Mouse (Mus musculus): ENCODE measurements at regions not wholly inside any gene's neighbourhood (a gene's known extent, or its start where the extent isn't known, plus 50 kb on each side); places are given as distances from the start of the nearest gene placed in this dataset.

- DNase-seq (ENCODE audit: low spot score in 2 of 2), result no peak
These were observed 98.6 kb upstream of the Lgalsl start for GRCm38 (mm10) chr11:20929426-20929825.

- DNase-seq (ENCODE audit: low spot score in 2 of 2), result no peak
These were observed 99.2 kb upstream of the Lgalsl start for GRCm38 (mm10) chr11:20930045-20930444.

GRCm38 (mm10) chr11:20930573-20930972 lies 99.7 kb upstream of the Lgalsl start:
- no peak for DNase-seq (ENCODE audit: low spot score in 2 of 2)

GRCm38 (mm10) chr11:20934191-20935062 lies 103.6 kb upstream of the Lgalsl start:
- no peak for DNase-seq (ENCODE audit: low spot score in 2 of 2)

GRCm38 (mm10) chr11:20935063-20935370 lies 104.2 kb upstream of the Lgalsl start:
- no peak for DNase-seq (ENCODE audit: low spot score in 2 of 2)

- no peak for DNase-seq (ENCODE audit: low spot score in 2 of 2)
These were observed 105.1 kb upstream of the Lgalsl start for GRCm38 (mm10) chr11:20935910-20936309.

- no peak for DNase-seq (ENCODE audit: low spot score in 2 of 2)
These were observed 106.1 kb upstream of the Lgalsl start for GRCm38 (mm10) chr11:20936996-20937395.

- DNase-seq (ENCODE audit: low spot score in 2 of 2), result no peak
These were observed 107.1 kb upstream of the Lgalsl start for GRCm38 (mm10) chr11:20937942-20938341.

GRCm38 (mm10) chr11:20939644-20940043 lies 108.8 kb upstream of the Lgalsl start:
- DNase-seq (ENCODE audit: low spot score in 2 of 2), result no peak

GRCm38 (mm10) chr11:20941546-20941945 lies 110.7 kb upstream of the Lgalsl start:
- DNase-seq (ENCODE audit: low spot score in 2 of 2), result peak in 1 of 2 experiments; percentile 34

GRCm38 (mm10) chr11:20955561-20955960 lies 124.7 kb upstream of the Lgalsl start:
- DNase-seq (ENCODE audit: low spot score in 2 of 2), result no peak

- no peak for DNase-seq (ENCODE audit: low spot score in 2 of 2)
These were observed 126.9 kb upstream of the Lgalsl start for GRCm38 (mm10) chr11:20957766-20958165.

GRCm38 (mm10) chr11:20958233-20958632 lies 127.4 kb upstream of the Lgalsl start:
- DNase-seq (ENCODE audit: low spot score in 2 of 2), result no peak

- DNase-seq (ENCODE audit: low spot score in 2 of 2), result no peak
These were observed 129.2 kb upstream of the Lgalsl start for GRCm38 (mm10) chr11:20960066-20960465.

- DNase-seq (ENCODE audit: low spot score in 2 of 2), result no peak
These were observed 129.9 kb upstream of the Lgalsl start for GRCm38 (mm10) chr11:20960750-20961149.

GRCm38 (mm10) chr11:20961626-20962025 lies 129.5 kb upstream of the Peli1 start:
- no peak for DNase-seq (ENCODE audit: low spot score in 2 of 2)

GRCm38 (mm10) chr11:20965575-20966239 lies 125.4 kb upstream of the Peli1 start:
- no peak for DNase-seq (ENCODE audit: low spot score in 2 of 2)

GRCm38 (mm10) chr11:20967321-20967984 lies 123.6 kb upstream of the Peli1 start:
- no peak for DNase-seq (ENCODE audit: low spot score in 2 of 2)

- DNase-seq (ENCODE audit: low spot score in 2 of 2), result no peak
These were observed 122.8 kb upstream of the Peli1 start for GRCm38 (mm10) chr11:20968341-20968740.

GRCm38 (mm10) chr11:20973141-20973540 lies 118.0 kb upstream of the Peli1 start:
- DNase-seq (ENCODE audit: low spot score in 2 of 2), result no peak

GRCm38 (mm10) chr11:20981588-20981987 lies 109.5 kb upstream of the Peli1 start:
- no peak for DNase-seq (ENCODE audit: low spot score in 2 of 2)

- no peak for DNase-seq (ENCODE audit: low spot score in 2 of 2)
These were observed 109.1 kb upstream of the Peli1 start for GRCm38 (mm10) chr11:20982010-20982409.

GRCm38 (mm10) chr11:20982500-20982899 lies 108.6 kb upstream of the Peli1 start:
- no peak for DNase-seq (ENCODE audit: low spot score in 2 of 2)

Data from left cerebral cortex, adult 9 months (tissue).